In the genomic region with DNA sequence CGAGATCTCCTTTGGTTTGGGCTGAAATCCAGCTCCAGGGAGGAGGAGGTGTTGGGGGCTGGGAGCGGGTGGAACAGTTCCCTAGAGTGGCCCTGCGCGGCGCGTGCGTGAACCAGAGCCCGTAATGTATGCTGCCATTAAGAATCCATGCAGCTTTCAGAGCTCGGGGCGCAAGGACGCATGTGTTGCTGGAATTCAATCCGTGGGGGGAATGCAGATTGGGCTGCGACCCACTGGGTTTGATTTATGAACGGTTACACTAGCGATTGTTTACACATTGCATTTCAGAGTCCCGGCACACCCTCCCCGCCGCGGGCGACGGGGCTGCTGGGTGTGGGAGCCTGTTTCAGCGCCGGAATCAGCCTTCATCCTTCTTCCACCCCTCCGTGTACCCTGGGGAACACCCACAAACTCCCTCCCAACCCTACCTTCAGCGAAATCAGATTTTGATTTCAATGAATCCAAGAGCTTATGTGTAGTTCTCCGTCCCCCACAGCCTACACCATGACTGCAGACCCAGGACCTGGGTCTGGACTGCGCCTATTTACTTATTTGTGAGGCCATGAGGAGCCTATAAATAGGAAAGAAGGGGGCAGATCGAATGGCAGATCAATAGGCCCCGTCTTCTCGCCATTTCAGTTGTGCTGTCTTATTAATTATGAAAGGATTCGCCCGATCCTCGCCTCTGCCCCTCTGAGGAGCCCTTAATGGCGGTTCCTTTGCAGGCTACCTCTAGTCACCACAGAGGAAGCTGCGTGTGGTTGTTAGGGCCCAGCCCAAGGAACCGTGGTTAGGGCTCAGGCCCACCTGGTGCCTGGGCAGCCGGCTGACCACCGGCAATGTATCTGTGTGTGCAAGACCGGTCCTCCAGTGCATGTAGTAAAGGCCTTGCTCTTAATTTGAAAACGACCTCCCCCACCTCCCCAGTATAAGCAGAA, we compare ENCODE assay signal across 8 mouse cellular contexts. TPM values are rescaled to one million over a fixed set of nuclear protein-coding genes. Genes with fewer than 3 reads are reported as not detected.
DNase-seq lines count a peak whose midpoint lies in the region; ATAC-seq and TF ChIP-seq lines count a peak whose summit lies in the region.

No protein-coding gene starts in this region.

- peak; percentile 29 for DNase-seq in CD4-positive, CD25-positive, alpha-beta regulatory T cell, adult 2 months (ENCODE audit: low read depth, low spot score)
- DNase-seq in hindbrain, postnatal 0 days (ENCODE audit: low spot score) = peak; percentile 87
- DNase-seq in retina, postnatal 1 day = peak; percentile 66
- no peak for DNase-seq in spleen, postnatal 4 days (ENCODE audit: low spot score in 2 of 2)

- no peaks in the 10 kb centered on the region for H3K36me3 ChIP-seq in embryonic facial prominence, embryonic 15.5 days
- H3K36me3 ChIP-seq in hindbrain, postnatal 0 days (ENCODE audit: insufficient read depth, low read length) = no peaks in the 10 kb centered on the region
- H3K36me3 ChIP-seq in limb, embryonic 15.5 days = no peaks in the 10 kb centered on the region

- peak overlapping the region; percentile 35 for H3K4me2 ChIP-seq in embryonic facial prominence, embryonic 15.5 days (replicated peaks)
- peak overlapping the region; percentile 45 for H3K4me2 ChIP-seq in hindbrain, postnatal 0 days (ENCODE audit: low read depth, low read length)
- H3K4me2 ChIP-seq in limb, embryonic 15.5 days = peak overlapping the region; percentile 50

- ATAC-seq in CD4-positive, CD25-positive, alpha-beta regulatory T cell, adult 4 months = no peak
- no peak for ATAC-seq in embryonic facial prominence, embryonic 15.5 days (ENCODE audit: insufficient number of reproducible peaks, low FRiP score, low TSS enrichment, low read depth)
- peak; percentile 75 for ATAC-seq in hindbrain, postnatal 0 days
- peak; percentile 26; the same call in 1 of the 2 replicates for ATAC-seq in limb, embryonic 15.5 days (ENCODE audit: insufficient number of reproducible peaks, low FRiP score, low TSS enrichment, low read depth)

- H3K4me3 ChIP-seq in bone marrow macrophage, adult 2 months (ENCODE audit: insufficient read depth, low read length) = peak overlapping the region; percentile 34; the same call in 1 of the 2 replicates
- H3K4me3 ChIP-seq in embryonic facial prominence, embryonic 15.5 days (replicated peaks) = peak overlapping the region; percentile 29
- peak overlapping the region; percentile 14; the same call in 1 of the 2 replicates for H3K4me3 ChIP-seq in hindbrain, postnatal 0 days (ENCODE audit: low read length)
- peak overlapping the region; percentile 34 for H3K4me3 ChIP-seq in limb, embryonic 15.5 days

- no peak overlapping the region for H3K27ac ChIP-seq in bone marrow macrophage, adult 2 months (ENCODE audit: insufficient read depth, low read depth, low read length)
- no peak overlapping the region for H3K27ac ChIP-seq in embryonic facial prominence, embryonic 15.5 days (replicated peaks)
- H3K27ac ChIP-seq in hindbrain, postnatal 0 days = peak overlapping the region; percentile 72
- H3K27ac ChIP-seq in limb, embryonic 15.5 days = no peak overlapping the region

- H3K4me1 ChIP-seq in bone marrow macrophage, adult 2 months (ENCODE audit: control insufficient read depth, insufficient read depth, low read length) = no peaks in the 10 kb centered on the region
- peaks cover 27% of the 10 kb centered on the region for H3K4me1 ChIP-seq in embryonic facial prominence, embryonic 15.5 days
- H3K4me1 ChIP-seq in hindbrain, postnatal 0 days (ENCODE audit: insufficient read depth, low read length) = 0 out of 2 replicates have a peak, but pooled peaks cover 8% of the 10 kb centered on the region
- H3K4me1 ChIP-seq in limb, embryonic 15.5 days = peaks cover 30% of the 10 kb centered on the region

- TF ChIP-seq POLR2A in bone marrow macrophage, adult 2 months (IDR thresholded peaks at IDR 0.05; ENCODE audit: borderline replicate concordance, low read depth, low read length) = no peak

- TF ChIP-seq CTCF in bone marrow macrophage, adult 2 months (IDR thresholded peaks at IDR 0.05; ENCODE audit: low read depth, low read length) = no peak
- no peak for TF ChIP-seq CTCF in hindbrain, postnatal 0 days (IDR thresholded peaks at IDR 0.05; ENCODE audit: low read depth)

- peaks cover 94% of the 10 kb centered on the region for H3K27me3 ChIP-seq in embryonic facial prominence, embryonic 15.5 days
- H3K27me3 ChIP-seq in hindbrain, postnatal 0 days (ENCODE audit: insufficient read depth, low read length) = peaks cover 32% of the 10 kb centered on the region
- H3K27me3 ChIP-seq in limb, embryonic 15.5 days = peaks cover 74% of the 10 kb centered on the region

- no peak overlapping the region for H3K9ac ChIP-seq in embryonic facial prominence, embryonic 15.5 days
- H3K9ac ChIP-seq in hindbrain, postnatal 0 days (replicated peaks; ENCODE audit: low read length) = no peak overlapping the region
- H3K9ac ChIP-seq in limb, embryonic 15.5 days = 0 out of 2 replicates have a peak overlapping the region, but pooled peaks have one; percentile 17

- H3K9me3 ChIP-seq in embryonic facial prominence, embryonic 15.5 days (replicated peaks) = no peaks in the 10 kb centered on the region
- no peaks in the 10 kb centered on the region for H3K9me3 ChIP-seq in hindbrain, postnatal 0 days (ENCODE audit: low read length)
- no peaks in the 10 kb centered on the region for H3K9me3 ChIP-seq in limb, embryonic 15.5 days

- WGBS in embryonic facial prominence, embryonic 15.5 days = 2% methylated on average over 40 of the region's 40 CpGs
- WGBS in hindbrain, postnatal 0 days = 1% methylated on average over 40 of the region's 40 CpGs
- WGBS in limb, embryonic 15.5 days = 7% methylated on average over 40 of the region's 40 CpGs

RNA-seq across cellular contexts. Expression of a gene that starts 10.1 kb away (rescaled TPM):
- 10 to 100 TPM; 56.1 to 63.6 TPM for polyA plus RNA-seq in CD4-positive, CD25-positive, alpha-beta regulatory T cell, adult 4 months (2017; shearing (Covaris generic))
- polyA plus RNA-seq in bone marrow macrophage, adult 2 months (2012; ENCODE audit: insufficient read depth, insufficient read length, missing spikeins) = not detected in 2 replicates
- 6.5 and 8.5 TPM in 2 replicates for polyA plus RNA-seq in embryonic facial prominence, embryonic 15.5 days (2015; fragmentation: Nextera tagmentation; extraction: Ambion mirVana)
- 112 and 125 TPM in 2 replicates for total RNA-seq in hindbrain, postnatal 0 days (2014; rRNA removed)
- polyA plus RNA-seq in hindbrain, postnatal 0 days (2015; fragmentation: Nextera tagmentation; extraction: Ambion mirVana) = 73.8 and 76.0 TPM in 2 replicates
- polyA plus RNA-seq in limb, embryonic 15.5 days (2015; fragmentation: Nextera tagmentation; extraction: Ambion mirVana) = 24.0 and 24.9 TPM in 2 replicates

Comparison
In these comparisons a context has a peak if more than half of its experiments do, and no peak if none do; other contexts are left out.
1. DNase-seq: peak in CD4-positive, CD25-positive, alpha-beta regulatory T cell, adult 2 months (single experiment), hindbrain, postnatal 0 days (single experiment) and retina, postnatal 1 day (single experiment); none in spleen, postnatal 4 days (0 of 2).
2. ATAC-seq: peak in hindbrain, postnatal 0 days (single experiment) and limb, embryonic 15.5 days (single experiment); none in CD4-positive, CD25-positive, alpha-beta regulatory T cell, adult 4 months (single experiment) and embryonic facial prominence, embryonic 15.5 days (single experiment).
3. Peak in every context shown above with its lines, with median percentiles within 50 percentile points of each other: H3K4me3 ChIP-seq and H3K4me2 ChIP-seq.